Mouse (Mus musculus) telencephalon, adult 2 months (tissue): Measurements from ENCODE around the gene Klhl36.
"Not testable (repeated sequence)": the region's sequence is repeated elsewhere in the genome, so short reads cannot be mapped to it uniquely, and the experiment has no call there.

Experiments
- DNase-seq: peaks from one replicate; pipeline ENCODE4 v3.0.0-alpha.2; 2011; ENCODE audit warnings: low read depth, low spot score

Gene Klhl36

DNA sequence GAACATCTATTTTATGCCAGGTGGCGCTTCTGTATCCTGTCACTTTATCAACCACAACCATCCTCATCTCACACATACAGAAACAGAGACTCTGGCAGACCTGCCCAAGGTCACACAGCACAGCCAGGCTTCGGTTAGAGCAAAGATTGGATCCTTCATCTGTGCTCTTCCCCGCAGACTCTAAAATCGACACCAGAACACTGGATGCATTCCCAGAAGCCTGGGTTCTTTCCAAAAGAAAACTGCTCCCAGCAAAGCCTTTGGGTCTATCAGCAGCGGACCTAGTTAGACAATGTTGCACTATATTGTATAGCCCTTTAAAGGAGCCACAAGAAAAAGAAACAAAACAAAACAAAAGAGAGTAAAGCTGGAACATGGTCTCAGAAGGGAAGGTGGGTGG, 26.8 kb upstream of the Klhl36 start:
- DNase-seq: no peak

DNA sequence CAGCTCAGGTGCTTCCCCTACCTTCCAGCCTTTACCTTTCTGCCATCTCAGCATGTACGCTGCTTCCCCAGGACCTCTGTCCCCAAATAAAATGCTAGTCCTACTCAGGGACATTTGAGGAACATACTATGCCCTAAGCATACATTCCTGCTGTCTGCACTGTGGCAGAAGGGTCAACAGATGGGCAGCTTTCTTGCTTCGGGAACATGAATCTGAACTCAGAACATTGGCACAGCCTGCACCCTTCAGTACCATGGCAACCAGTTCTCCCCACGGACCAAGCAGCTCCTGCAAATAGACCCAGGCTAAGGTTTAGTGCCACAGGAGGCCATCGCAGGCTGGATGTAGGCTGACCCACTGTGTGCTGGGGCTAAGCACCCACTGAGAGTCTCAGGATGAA, 25.2 kb upstream of the Klhl36 start:
- DNase-seq: no peak

DNA sequence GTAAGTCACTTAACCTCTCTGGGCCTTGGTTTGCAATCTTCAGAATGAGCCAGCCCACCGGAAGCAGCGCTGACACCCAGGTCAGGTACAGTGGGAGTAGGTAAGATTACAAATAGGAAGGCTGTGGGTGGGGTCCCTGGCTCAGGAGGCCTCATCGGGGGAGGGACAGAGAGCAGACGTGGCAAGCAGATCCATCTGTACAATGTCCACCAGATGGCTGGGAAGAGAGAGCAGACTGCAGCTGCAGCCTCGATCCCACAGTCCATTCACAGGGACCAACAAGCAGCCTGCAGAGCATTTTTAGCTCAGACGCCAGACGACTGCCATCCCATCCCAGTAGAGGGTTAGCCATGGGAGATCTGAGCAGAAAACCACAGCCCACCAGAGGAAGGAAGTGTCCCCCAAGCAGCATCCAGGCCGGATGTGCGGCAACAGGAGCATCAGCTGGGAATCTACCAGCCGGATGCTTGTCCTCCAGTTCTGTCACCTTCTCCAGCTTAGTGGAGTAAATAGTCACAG, 24.5 kb upstream of the Klhl36 start:
- no peak for DNase-seq

DNA sequence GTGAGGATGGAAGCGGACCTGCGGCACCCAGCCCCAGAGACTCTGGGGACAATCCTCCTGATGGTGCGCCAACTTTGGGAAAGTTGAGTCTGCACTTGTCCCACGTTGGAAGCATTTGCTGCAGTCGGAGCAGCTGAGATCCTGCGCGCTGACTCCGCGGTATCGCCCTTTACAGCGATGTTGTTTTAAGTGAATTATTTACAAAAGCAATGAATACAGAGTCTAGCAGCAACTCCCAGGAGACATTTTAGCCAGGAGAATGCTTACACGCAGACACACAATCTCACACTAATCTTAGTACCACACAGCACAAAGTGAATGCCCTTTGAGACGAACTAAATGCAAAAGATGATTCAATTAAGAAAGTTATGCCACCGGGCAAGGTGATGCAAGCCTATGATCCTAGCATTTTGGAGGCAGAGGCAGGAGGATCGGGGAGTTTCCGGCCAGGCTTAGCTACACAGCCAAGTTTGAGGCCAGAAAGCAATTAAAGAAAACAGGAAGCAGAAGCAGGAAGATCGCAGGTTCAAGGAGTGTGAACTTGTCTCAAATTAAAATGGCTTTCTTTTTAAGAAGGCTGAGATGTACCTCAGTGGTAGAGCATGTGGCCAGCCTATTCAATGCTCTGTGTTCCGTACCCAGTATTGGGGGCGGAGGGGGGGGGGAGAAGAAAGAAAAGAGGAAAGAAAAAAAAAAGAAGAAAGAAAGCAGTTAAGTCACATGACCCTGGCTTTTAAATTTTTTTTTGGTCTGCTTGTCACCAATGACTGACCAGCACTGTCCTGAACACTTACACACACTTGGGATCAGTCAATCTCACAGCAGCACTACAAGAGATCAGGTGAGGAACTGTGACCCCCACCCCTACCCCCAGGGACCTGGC, 23.7 kb upstream of the Klhl36 start:
- DNase-seq: no peak

DNA sequence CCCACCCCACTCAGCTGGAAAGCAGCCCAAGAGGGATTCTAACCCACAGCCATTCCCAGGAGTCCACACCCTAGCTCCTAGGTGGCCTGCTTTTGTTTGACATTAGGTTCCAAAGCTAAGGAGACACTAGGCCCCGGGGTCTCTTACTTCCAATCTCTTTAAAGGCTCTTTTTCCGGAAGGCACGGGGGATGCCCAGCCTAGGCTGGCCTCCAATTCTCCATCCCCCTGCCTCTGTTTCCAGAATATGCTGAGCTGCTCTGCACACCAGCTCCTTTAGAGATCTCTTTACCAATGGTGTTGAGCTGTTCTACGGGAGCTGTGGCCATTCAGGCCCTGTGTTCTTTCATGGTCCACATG, 23.1 kb upstream of the Klhl36 start:
- DNase-seq: no peak

DNA sequence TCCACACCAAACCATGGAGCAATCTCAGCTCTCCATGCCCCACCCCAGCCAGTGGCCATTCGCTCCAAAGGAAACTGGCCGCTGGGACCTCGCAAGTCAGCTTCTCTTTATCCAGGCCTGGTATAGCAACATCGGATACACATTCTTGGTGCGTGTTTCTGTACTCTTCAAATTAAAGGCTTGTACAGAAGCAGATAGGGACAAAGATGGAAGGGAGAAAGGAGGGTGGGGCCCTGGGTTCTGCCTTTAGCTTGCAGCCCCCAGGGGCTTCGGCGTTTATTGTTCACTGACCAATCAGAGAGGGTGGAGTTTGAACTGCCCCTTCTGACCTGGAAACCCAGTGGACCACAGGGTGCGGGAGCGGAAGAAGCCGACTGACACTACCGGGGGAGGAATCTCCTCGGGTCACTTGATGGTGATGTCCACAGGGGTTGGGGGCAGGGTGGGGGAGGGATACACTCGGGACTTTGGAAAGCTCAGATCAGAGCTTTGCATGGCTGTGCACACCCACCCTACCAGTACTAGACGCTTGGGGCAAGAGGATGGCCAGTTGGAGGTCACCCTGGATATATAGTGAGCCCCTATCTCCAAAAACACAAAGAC, 22.5 kb upstream of the Klhl36 start:
- no peak for DNase-seq

DNA sequence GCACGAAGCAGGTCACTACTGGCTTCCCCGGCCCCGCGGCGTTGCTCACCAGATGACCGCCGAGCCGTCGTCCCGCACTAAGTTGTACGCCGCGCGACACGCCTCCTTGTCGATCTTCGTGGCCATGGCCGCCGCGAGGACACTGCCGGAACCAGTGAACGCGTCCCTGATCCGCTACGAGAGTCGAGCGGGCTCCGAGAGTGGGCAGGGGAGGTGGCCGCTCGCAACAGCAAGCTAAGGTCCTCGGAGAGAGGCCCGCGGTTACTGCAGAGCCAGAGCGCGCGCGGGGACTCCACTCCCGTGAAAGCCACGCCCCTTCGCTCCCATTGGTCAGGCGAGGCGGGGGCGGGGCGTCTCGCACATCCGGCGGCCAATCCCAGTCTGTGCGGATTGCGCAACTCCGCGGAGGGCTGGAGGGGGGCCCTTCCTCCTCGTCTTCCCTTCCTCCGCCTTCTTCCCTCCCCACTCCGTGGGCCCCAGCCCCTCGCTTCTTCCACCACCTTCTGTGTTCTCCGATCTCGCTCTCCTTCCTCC, 21.7 kb upstream of the Klhl36 start, which contains the start of gene Cotl1:
TSS of gene Cotl1 (minus strand) at position 270 of the 534 bp plus-strand sequence.
- DNase-seq: peak; percentile 82

DNA sequence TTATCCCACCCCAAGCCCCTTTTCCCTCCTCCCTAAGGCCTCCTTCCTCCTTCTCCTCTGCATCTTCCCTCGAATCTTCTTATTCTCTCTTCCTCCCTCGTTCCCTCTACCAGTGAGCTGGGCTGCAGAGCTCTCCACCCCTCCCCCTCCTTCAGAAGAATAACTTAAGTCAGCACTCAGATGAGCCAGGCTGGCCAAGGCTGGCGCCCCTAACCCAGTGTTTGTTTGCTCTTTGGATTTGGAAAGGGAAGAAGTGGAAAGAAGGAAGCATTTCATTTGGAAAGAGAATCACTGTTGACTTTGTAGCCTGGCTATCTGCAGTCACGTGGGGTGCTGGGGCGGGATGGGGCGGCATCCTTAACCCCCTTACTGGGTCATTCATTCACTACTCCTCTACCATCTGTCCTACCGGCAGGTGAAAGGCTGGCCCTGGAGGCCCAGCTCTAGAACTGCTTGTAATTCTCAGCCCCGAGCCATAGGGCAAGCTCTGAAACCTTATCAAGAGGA, 21.1 kb upstream of the Klhl36 start:
- DNase-seq: no peak

DNA sequence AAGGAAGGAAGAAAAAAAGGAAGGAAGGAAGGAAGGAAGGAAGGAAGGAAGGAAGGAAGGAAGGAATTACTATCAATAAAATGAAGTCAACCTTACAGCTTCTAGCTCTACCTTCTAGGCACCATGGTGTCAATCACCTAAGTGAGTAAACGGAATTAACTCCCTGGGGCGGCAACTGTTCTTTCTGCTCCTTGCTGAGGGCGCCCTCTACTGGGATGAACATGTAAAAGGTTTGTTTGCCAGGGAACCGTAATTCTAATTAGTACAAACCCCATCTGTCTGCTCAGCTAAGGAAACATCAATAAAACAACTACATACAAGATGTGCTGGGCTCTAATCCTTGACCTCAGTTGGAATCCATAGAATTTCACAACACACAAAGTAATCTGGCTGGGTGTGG, 18.6 kb upstream of the Klhl36 start:
- DNase-seq: peak; percentile 68

DNA sequence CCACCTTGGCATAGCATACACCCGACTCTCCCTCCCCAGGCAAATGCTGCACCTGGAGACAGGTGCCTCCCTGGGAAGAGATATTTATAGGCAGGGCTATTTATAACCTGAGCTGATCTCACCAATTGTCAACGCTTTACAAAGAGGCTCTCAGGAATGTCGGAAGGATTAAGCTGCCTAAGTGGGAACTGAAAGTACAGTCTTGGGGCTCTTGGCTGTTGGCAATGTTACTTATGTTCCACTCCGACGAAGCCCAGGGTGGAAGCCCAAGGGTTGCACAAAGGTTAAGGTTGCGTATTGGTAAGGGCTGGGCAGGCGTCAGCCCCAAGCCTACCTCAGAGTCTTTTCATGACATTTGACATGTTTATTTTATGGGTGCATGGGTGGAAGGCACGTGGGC, 17.5 kb upstream of the Klhl36 start:
- no peak for DNase-seq

DNA sequence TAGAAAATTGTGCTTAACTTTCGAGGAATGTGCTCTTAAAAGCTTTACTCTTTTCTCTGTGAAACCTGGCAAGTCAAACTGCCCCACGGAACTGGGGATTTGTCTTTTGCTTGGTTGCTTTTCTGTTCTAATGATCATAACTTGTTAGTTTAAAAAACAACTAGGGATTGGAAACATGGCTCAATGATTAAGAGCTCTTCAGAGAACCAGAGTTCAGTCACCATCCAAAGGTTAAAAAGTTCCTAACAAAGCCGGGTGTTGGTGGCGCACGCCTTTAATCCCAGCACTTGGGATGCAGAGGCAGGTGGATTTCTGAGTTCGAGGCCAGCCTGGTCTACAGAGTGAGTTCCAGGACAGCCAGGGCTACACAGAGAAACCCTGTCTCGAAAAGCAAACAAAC, 16.3 kb upstream of the Klhl36 start:
- not testable (repeated sequence) for DNase-seq

DNA sequence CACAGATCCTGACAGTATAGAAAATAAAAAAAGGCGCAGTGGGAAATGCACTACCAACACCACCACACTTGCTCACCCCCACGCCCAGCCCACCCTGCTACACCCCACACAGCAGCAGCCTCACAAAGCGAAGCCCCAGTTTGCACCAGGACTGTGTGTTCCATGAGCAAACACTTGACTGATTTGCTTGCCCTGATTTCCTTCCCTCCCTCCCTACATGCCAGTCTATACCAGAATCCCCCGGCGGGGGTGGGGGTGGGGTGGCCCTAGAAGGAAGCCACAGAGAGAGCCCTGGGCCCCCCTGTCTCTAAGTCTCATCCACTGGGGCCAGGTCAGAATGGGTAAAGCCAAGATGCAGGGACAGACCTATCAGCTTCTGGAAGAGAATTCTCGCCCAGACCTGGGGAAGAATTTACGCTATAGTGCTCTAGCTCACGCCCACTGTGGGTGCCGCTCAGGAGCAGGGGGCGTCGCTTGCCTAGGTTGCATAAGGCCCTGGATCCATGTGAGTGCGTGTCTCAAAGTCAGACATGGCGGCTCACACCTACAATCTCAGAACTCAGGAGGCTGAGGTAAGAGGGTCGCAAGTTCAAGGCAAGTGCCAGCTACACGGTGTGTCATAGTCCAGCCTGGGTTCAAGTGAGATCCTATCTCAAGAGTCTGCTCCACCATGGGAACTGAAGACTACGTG, 14.7 kb upstream of the Klhl36 start:
- no peak for DNase-seq

DNA sequence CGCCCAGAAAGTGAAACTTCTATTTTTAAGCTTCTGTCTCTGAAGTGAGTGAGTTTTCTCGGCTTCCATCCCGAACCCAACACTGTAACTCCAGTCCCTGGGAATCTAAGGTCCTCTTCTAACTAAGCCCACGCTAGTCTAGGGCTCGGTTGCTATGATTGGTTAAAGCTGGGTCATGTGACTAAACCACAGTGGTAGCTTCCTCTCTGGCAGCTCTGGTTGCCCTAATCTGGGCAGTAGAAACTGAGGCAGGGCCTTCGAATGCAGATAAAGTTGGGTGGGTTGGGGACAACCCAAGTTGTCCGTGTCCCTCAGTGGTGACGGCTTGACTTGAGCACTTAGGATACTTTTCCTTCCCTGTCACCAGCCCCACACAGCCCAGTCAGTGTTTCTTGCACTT, 8.5 kb upstream of the Klhl36 start:
- no peak for DNase-seq

DNA sequence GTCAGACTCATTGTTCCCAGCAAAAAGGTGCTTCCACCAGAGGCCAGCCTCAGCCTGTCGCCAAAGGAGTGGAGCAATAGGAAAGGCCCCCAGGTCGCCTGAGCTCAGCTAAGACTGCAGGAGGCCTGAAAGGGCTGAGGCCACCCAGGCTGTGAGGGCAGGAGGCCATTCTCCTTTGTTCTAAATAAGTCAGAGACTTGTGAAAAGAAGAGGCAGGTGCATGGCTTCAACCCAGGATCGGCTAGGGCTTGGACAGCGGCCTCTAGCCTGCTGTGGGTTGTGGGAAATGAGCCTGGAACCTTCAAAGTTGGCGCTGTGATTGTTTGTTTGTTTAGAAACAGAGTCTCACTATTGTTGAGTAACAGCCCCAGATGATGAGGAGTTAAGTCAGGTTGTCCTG, 8.0 kb upstream of the Klhl36 start:
- no peak for DNase-seq

DNA sequence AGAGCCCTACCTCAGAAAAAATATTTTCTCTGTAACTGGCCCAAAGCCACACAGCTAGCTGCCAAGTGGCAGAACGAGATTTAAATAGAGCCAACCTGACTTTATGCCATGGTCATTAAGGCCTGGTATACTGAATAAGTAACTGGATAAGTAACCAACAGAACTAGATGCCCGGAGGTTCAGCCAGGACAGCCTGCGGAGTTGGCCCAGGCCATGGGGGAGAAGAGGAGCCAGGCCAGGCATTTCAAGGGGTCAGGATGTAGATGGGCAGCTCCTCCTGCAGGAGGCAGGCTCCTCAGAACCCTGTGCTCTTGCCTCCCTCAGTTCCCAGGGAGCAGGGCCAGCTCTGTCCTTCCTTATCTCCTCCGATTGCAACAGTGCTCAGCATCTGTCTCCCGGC, 6.4 kb upstream of the Klhl36 start:
- DNase-seq: no peak

DNA sequence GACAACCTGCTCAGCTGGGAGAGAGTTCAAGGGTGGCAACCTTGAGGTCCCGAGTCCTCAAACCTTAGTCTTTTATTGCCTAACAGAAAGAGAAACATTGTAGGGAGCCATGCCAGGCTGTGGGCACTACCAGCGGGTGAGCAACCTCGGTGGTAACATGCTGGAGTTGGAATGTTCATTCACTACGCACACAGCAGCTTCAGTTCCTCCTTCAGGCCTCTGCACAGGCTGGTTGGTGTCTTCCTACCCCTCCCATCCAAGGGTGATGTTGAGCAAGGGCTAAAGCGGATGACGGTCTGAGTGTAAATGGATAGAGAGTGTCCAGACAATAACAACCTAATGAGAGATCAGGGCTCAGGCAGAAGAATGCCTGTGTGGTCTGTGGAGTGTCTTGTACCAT, 4.3 kb upstream of the Klhl36 start:
- no peak for DNase-seq

DNA sequence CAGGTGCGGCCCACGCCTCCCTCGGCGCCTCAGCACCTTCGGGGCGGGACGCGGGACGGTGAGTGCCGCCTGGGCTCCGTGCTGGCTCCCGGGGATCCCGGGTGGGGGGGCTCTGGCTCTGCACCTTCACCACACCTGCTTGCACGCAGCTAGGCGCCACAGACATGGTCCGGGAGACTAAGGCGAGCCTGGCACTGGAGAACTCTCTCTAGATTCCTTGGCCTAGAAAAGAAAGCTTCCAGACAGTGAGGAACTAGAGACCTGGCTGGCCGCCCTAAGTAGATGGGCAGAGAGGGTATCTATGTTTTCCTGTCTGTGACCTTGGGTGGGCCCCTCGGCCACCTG, 296 bp downstream of the Klhl36 start:
- no peak for DNase-seq

DNA sequence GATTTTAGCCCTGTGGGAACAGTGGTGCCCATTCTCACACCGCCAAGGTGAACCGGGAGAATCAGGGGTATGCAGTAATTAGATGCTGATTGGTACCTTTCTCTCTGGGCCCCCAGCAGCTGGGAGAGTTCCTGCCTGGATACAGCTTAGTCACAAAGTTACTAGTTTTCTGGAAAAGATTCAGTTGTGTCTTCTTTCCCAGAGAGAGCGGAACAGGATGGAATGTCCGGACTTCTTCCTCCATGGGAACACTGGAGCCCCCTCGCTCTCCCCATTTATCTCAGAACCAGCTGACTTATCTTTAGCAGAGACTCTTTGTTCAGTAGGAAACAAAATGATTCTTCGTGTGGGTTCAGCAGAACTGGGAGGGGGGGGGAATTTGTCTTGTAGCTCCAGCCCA, 683 bp downstream of the Klhl36 start:
- DNase-seq: no peak

DNA sequence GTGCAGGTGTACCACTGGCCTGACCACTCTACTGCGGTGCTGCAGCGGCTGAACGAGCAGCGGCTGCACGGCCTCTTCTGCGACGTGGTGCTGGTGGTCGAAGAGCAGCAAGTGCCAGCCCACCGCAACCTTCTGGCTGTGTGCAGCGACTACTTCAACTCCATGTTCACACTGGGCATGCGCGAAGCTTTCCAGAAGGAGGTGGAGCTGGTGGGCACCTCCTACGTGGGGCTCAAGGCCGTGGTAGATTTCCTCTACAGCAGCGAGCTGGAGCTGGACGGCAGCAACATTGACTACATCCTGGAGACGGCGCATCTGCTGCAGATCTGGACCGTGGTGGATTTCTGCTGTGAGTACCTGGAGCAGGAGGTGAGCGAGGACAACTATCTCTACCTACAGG, 7.5 kb downstream of the Klhl36 start:
- no peak for DNase-seq

DNA sequence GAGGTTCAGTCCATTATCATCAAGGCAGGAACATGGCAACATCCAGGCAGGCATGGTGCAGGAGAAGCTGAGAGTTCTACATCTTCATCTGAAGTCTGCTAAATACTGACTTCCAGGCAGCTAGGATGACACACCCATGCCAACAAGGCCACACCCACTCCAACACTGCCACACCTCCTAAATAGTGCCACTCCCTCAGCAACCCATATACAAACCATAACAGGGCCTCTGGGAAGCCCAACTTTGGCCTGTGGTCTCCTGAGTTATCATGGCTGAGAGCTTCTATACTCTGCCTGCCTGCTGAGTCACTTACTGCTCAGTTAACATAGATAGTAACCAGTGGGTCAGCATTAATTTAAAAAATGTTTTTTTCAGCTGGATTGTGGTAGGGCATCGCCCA, 11.1 kb downstream of the Klhl36 start:
- no peak for DNase-seq

DNA sequence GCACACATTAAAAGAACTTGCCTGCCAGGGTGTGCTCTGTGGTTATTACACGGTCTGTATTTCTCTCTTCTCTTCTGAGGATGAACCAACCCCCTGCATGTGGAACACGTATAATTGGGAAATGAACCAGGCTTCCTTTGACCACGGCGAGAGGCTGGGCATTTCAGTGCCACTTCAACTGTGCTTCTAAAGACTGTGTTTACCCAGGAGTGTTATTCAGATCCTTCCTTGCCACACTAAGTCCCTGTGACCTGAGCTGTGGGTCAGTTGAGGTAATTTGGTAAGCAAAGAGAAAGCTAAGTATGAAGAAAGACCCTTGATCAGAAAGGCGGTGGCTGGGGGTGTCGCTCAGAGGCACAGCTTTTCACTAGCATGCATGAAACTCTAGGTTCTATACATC, 19.2 kb downstream of the Klhl36 start:
- no peak for DNase-seq

DNA sequence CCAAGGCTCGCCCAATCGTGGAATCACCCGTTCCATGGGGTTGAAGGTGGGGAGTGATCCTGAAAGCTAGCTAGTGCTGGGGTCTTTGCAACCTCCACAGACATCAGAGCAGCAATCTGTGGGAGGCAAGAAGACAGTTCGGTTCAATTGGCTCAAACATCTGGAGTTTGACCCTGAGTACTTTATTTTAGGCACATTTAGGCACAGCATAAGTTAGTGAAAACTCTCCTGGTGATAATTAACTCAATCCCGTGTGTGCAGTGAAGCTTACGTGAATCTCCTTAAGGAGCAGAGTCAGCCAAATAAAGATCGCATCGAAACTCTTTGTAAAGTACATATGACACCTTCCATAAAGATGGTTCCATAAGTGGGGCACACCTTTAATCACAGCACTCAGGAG, 19.9 kb downstream of the Klhl36 start:
- no peak for DNase-seq
